Mouse (Mus musculus): ENCODE measurements around the gene Btg1. TPM values are rescaled to one million over a fixed set of nuclear protein-coding genes. Genes with fewer than 3 reads are reported as not detected.

Gene Btg1
- polyA plus RNA-seq, 1 experiment from 2014 or later, result 58.2 TPM

GRCm38 (mm10) chr10:96625682-96626081, 8.9 kb downstream of the Btg1 start:
- Histone ChIP-seq H3K27me3 (no peaks in the 10 kb centered on the region), H3K4me3 (replicated peaks) (peak overlapping the region; percentile 12), H3K9me3 (no peaks in the 10 kb centered on the region), H3K36me3 (peaks cover 41% of the 10 kb centered on the region), H3K4me2 (replicated peaks) (peak overlapping the region; percentile 37), H3K4me1 (replicated peaks) (peaks cover 67% of the 10 kb centered on the region), H3K9ac (replicated peaks) (no peak overlapping the region), H3K27ac (no peak overlapping the region)
- 78% methylated on average over 4 of the region's 4 CpGs for WGBS
- peak; percentile 10; the same call in 1 of the 2 replicates for ATAC-seq

- no peak for ATAC-seq
- H3K9me3 ChIP-seq, result no peaks in the 10 kb centered on the region
- H3K36me3 ChIP-seq, result peaks cover 41% of the 10 kb centered on the region
- no peaks in the 10 kb centered on the region for H3K27me3 ChIP-seq
- no peak overlapping the region for H3K9ac ChIP-seq (replicated peaks)
- 94% methylated on average over 10 of the region's 10 CpGs for WGBS
- H3K4me1 ChIP-seq (replicated peaks), result peaks cover 63% of the 10 kb centered on the region
- no peak overlapping the region for H3K27ac ChIP-seq
- H3K4me2 ChIP-seq (replicated peaks), result peak overlapping the region; percentile 6
- no peak overlapping the region for H3K4me3 ChIP-seq (replicated peaks)
Observed at GRCm38 (mm10) chr10:96626120-96626750, 9.4 kb downstream of the Btg1 start.

- Histone ChIP-seq H3K27me3 (no peaks in the 10 kb centered on the region), H3K9me3 (no peaks in the 10 kb centered on the region), H3K27ac (no peak overlapping the region), H3K9ac (replicated peaks) (no peak overlapping the region), H3K4me2 (replicated peaks) (no peak overlapping the region), H3K4me3 (replicated peaks) (no peak overlapping the region), H3K4me1 (replicated peaks) (peaks cover 52% of the 10 kb centered on the region), H3K36me3 (peaks cover 39% of the 10 kb centered on the region)
- no peak for ATAC-seq
- WGBS, result 95% methylated on average over 10 of the region's 10 CpGs
Observed at GRCm38 (mm10) chr10:96627332-96627731, 10.5 kb downstream of the Btg1 start.

GRCm38 (mm10) chr10:96628100-96628912, 11.5 kb downstream of the Btg1 start:
- Histone ChIP-seq H3K36me3 (peaks cover 42% of the 10 kb centered on the region), H3K4me2 (replicated peaks) (no peak overlapping the region), H3K4me1 (replicated peaks) (peaks cover 51% of the 10 kb centered on the region), H3K9me3 (no peaks in the 10 kb centered on the region), H3K27ac (no peak overlapping the region), H3K27me3 (no peaks in the 10 kb centered on the region), H3K4me3 (replicated peaks) (no peak overlapping the region), H3K9ac (replicated peaks) (no peak overlapping the region)
- WGBS, result 92% methylated on average over 16 of the region's 16 CpGs
- no peak for ATAC-seq

- H3K9ac ChIP-seq (replicated peaks), result no peak overlapping the region
- H3K9me3 ChIP-seq, result no peaks in the 10 kb centered on the region
- H3K4me1 ChIP-seq (replicated peaks), result peaks cover 51% of the 10 kb centered on the region
- no peak overlapping the region for H3K4me2 ChIP-seq (replicated peaks)
- H3K36me3 ChIP-seq, result peaks cover 41% of the 10 kb centered on the region
- H3K27me3 ChIP-seq, result no peaks in the 10 kb centered on the region
- no peak overlapping the region for H3K27ac ChIP-seq
- WGBS, result 91% methylated on average over 7 of the region's 7 CpGs
- no peak for ATAC-seq
- no peak overlapping the region for H3K4me3 ChIP-seq (replicated peaks)
Observed at GRCm38 (mm10) chr10:96628913-96629199, 12.1 kb downstream of the Btg1 start.

- Histone ChIP-seq H3K9ac (replicated peaks) (no peak overlapping the region), H3K27ac (no peak overlapping the region), H3K4me3 (replicated peaks) (no peak overlapping the region), H3K27me3 (no peaks in the 10 kb centered on the region), H3K9me3 (no peaks in the 10 kb centered on the region), H3K4me1 (replicated peaks) (peaks cover 41% of the 10 kb centered on the region), H3K36me3 (peaks cover 33% of the 10 kb centered on the region), H3K4me2 (replicated peaks) (no peak overlapping the region)
- ATAC-seq, result no peak
- WGBS, result 89% methylated on average over 5 of the region's 5 CpGs
Observed at GRCm38 (mm10) chr10:96630110-96630509, 13.3 kb downstream of the Btg1 start.

- Histone ChIP-seq H3K27ac (no peak overlapping the region), H3K9ac (replicated peaks) (no peak overlapping the region), H3K27me3 (no peaks in the 10 kb centered on the region), H3K4me2 (replicated peaks) (no peak overlapping the region), H3K4me1 (replicated peaks) (peaks cover 34% of the 10 kb centered on the region), H3K36me3 (peaks cover 33% of the 10 kb centered on the region), H3K9me3 (no peaks in the 10 kb centered on the region), H3K4me3 (replicated peaks) (no peak overlapping the region)
- 56% methylated on average over 9 of the region's 9 CpGs for WGBS
- ATAC-seq, result no peak
Observed at GRCm38 (mm10) chr10:96631066-96631711, 14.4 kb downstream of the Btg1 start.

GRCm38 (mm10) chr10:96632271-96633144, 15.7 kb downstream of the Btg1 start:
- Histone ChIP-seq H3K4me2 (replicated peaks) (no peak overlapping the region), H3K36me3 (peaks cover 23% of the 10 kb centered on the region), H3K27ac (no peak overlapping the region), H3K9ac (replicated peaks) (no peak overlapping the region), H3K9me3 (no peaks in the 10 kb centered on the region), H3K4me3 (replicated peaks) (no peak overlapping the region), H3K27me3 (no peaks in the 10 kb centered on the region), H3K4me1 (replicated peaks) (peaks cover 20% of the 10 kb centered on the region)
- 75% methylated on average over 12 of the region's 12 CpGs for WGBS
- no peak for ATAC-seq

GRCm38 (mm10) chr10:96633145-96633516, 16.3 kb downstream of the Btg1 start:
- Histone ChIP-seq H3K4me2 (replicated peaks) (no peak overlapping the region), H3K36me3 (peaks cover 19% of the 10 kb centered on the region), H3K9me3 (no peaks in the 10 kb centered on the region), H3K27me3 (no peaks in the 10 kb centered on the region), H3K27ac (no peak overlapping the region), H3K4me1 (replicated peaks) (peaks cover 20% of the 10 kb centered on the region), H3K9ac (replicated peaks) (no peak overlapping the region), H3K4me3 (replicated peaks) (no peak overlapping the region)
- ATAC-seq, result no peak
- 63% methylated on average over 4 of the region's 4 CpGs for WGBS

GRCm38 (mm10) chr10:96635472-96635871, 18.7 kb downstream of the Btg1 start:
- Histone ChIP-seq H3K27me3 (no peaks in the 10 kb centered on the region), H3K36me3 (peaks cover 12% of the 10 kb centered on the region), H3K9me3 (no peaks in the 10 kb centered on the region), H3K4me1 (replicated peaks) (peaks cover 18% of the 10 kb centered on the region), H3K4me2 (replicated peaks) (no peak overlapping the region), H3K9ac (replicated peaks) (no peak overlapping the region), H3K4me3 (replicated peaks) (no peak overlapping the region), H3K27ac (no peak overlapping the region)
- no peak for ATAC-seq
- WGBS, result 64% methylated on average over 4 of the region's 4 CpGs

- H3K27ac ChIP-seq, result no peak overlapping the region
- no peak overlapping the region for H3K9ac ChIP-seq (replicated peaks)
- no peaks in the 10 kb centered on the region for H3K9me3 ChIP-seq
- no peak overlapping the region for H3K4me2 ChIP-seq (replicated peaks)
- no peak overlapping the region for H3K4me3 ChIP-seq (replicated peaks)
- H3K36me3 ChIP-seq, result 0 out of 2 replicates have a peak, but pooled peaks cover 6% of the 10 kb centered on the region
- no peak for ATAC-seq
- peaks cover 7% of the 10 kb centered on the region; the same call in 1 of the 2 replicates for H3K4me1 ChIP-seq (replicated peaks)
- H3K27me3 ChIP-seq, result no peaks in the 10 kb centered on the region
- WGBS, result 96% methylated on average over 2 of the region's 2 CpGs
Observed at GRCm38 (mm10) chr10:96638477-96638876, 21.7 kb downstream of the Btg1 start.
